Mouse (Mus musculus): ENCODE results near the gene Cdca3. TPM values are rescaled to one million over a fixed set of nuclear protein-coding genes. Genes with fewer than 3 reads are reported as not detected.

Cdca3 gene
- total RNA-seq, 4 experiments from 2014 or later: 0.14 to 1.4 (median 0.40) TPM

- no peak for DNase-seq (ENCODE audit: low spot score)
Measured at GRCm38 (mm10) chr6:124831649-124832048, 2.3 kb downstream of the Cdca3 start.

- no peak for DNase-seq (ENCODE audit: low spot score)
Measured at GRCm38 (mm10) chr6:124834512-124835081, 5.2 kb downstream of the Cdca3 start.

GRCm38 (mm10) chr6:124835531-124835930, 6.2 kb downstream of the Cdca3 start:
- no peak for DNase-seq (ENCODE audit: low spot score)

- DNase-seq (ENCODE audit: low spot score): no peak
Measured at GRCm38 (mm10) chr6:124836411-124836810, 7.1 kb downstream of the Cdca3 start.

GRCm38 (mm10) chr6:124839805-124840204, 10.5 kb downstream of the Cdca3 start:
- DNase-seq (ENCODE audit: low spot score): no peak

GRCm38 (mm10) chr6:124840241-124841167, 11.2 kb downstream of the Cdca3 start, which contains the start of gene Gnb3:
TSS of gene Gnb3 (minus strand) at chr6:124840275.
- no peak for DNase-seq (ENCODE audit: low spot score)

- peak; percentile 92 for DNase-seq (ENCODE audit: low spot score)
Measured at GRCm38 (mm10) chr6:124847305-124847704, 18.0 kb downstream of the Cdca3 start.

- DNase-seq (ENCODE audit: low spot score): no peak
Measured at GRCm38 (mm10) chr6:124850535-124850934, 21.2 kb downstream of the Cdca3 start.

- no peak for DNase-seq (ENCODE audit: low spot score)
Measured at GRCm38 (mm10) chr6:124854647-124855046, 25.3 kb downstream of the Cdca3 start.

GRCm38 (mm10) chr6:124856321-124856720, 27.0 kb downstream of the Cdca3 start:
- DNase-seq (ENCODE audit: low spot score): no peak

GRCm38 (mm10) chr6:124856916-124857839, 27.8 kb downstream of the Cdca3 start, which contains the start of gene P3h3:
TSS of gene P3h3 (minus strand) at chr6:124857752.
- peak; percentile 74 for DNase-seq (ENCODE audit: low spot score)

GRCm38 (mm10) chr6:124857840-124858530, 28.6 kb downstream of the Cdca3 start:
- DNase-seq (ENCODE audit: low spot score): no peak

GRCm38 (mm10) chr6:124858561-124859318, 29.4 kb downstream of the Cdca3 start:
- DNase-seq (ENCODE audit: low spot score): no peak

GRCm38 (mm10) chr6:124859725-124860124, 30.4 kb downstream of the Cdca3 start:
- peak; percentile 85 for DNase-seq (ENCODE audit: low spot score)

- DNase-seq (ENCODE audit: low spot score): no peak
Measured at GRCm38 (mm10) chr6:124860511-124860910, 31.2 kb downstream of the Cdca3 start.

- DNase-seq (ENCODE audit: low spot score): no peak
Measured at GRCm38 (mm10) chr6:124861266-124861665, 31.9 kb downstream of the Cdca3 start.

GRCm38 (mm10) chr6:124861802-124862201, 32.5 kb downstream of the Cdca3 start:
- DNase-seq (ENCODE audit: low spot score): no peak

- DNase-seq (ENCODE audit: low spot score): no peak
Measured at GRCm38 (mm10) chr6:124862406-124863124, 33.2 kb downstream of the Cdca3 start.

- DNase-seq (ENCODE audit: low spot score): no peak
Measured at GRCm38 (mm10) chr6:124863125-124863657, 33.8 kb downstream of the Cdca3 start.
